Mouse (Mus musculus) CD4-positive, CD25-positive, alpha-beta regulatory T cell (primary cell): Measurements from ENCODE around the gene Mfsd14a. TPM values are rescaled to one million over a fixed set of nuclear protein-coding genes. Genes with fewer than 3 reads are reported as not detected.

Experiments used
- polyA plus RNA-seq: library from polyadenylated mRNA; unstranded; fragments of 100-300 nt; shearing (Covaris generic); gene quantifications from one replicate; pipeline ENCODE4 v1.2.1, GENCODE M21; 2017

Mfsd14a gene
- polyA plus RNA-seq = 99.0 TPM

DNA sequence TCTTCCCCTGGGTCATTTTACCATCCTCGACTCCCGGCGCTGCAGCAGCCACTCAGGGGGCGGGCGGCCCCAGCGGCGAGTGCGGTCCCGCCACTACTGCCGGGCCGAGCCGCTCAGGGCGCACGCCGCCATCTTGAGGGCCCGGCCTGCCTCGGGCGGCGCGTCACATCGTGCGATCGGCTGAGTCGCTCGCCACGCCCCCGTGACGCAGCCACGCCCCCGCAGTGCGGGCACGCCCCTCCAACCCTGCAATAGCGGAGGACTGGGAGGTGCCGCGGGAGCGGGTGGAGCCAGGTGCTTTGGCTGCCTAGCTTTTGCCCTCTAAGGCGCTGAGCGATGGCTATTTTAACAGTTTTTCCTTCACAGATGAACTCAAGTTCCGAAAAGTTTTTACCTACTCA is at the start of gene Mfsd14a:
TSS of gene Mfsd14a (minus strand) at position 215 of the 401 bp plus-strand sequence.

GRCm38 (mm10) chr3:116681160-116681559 is 18.7 kb upstream of the Mfsd14a start, which contains the start of gene Gm43191:
Gene Gm43191, minus strand, starts transcription at chr3:116681260.

DNA sequence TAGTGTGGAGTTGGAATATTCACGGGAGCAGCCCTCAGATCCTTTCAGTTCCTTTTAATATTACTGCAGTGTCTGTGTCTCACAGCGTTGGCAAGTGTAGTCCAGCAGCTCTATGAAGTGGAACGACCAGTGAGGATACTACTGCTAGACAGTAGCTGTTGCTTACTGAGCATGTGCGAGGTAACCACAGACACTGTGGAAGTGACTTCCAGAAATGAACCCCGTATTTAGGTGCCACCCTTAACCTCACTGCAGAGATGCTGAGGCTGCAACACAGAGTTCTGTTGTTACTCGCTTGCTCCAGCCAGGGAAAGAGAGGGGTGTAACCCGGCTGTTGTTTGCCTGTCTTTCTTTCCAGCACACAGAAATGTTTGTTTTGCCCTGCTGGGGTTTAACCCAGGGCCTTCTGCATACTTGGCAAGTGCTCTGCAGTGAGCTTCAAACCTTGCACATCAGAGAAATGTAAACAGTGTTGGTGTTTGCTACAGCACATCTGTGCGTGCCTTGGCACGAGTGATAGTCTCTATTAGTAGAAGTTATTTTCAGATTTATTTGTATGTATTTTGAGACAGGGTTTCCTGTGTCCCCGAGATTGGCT is 48.1 kb downstream of the Mfsd14a start, which contains the start of gene Trmt13:
TSS of gene Trmt13 (minus strand) at position 293 of the 598 bp plus-strand sequence.

DNA sequence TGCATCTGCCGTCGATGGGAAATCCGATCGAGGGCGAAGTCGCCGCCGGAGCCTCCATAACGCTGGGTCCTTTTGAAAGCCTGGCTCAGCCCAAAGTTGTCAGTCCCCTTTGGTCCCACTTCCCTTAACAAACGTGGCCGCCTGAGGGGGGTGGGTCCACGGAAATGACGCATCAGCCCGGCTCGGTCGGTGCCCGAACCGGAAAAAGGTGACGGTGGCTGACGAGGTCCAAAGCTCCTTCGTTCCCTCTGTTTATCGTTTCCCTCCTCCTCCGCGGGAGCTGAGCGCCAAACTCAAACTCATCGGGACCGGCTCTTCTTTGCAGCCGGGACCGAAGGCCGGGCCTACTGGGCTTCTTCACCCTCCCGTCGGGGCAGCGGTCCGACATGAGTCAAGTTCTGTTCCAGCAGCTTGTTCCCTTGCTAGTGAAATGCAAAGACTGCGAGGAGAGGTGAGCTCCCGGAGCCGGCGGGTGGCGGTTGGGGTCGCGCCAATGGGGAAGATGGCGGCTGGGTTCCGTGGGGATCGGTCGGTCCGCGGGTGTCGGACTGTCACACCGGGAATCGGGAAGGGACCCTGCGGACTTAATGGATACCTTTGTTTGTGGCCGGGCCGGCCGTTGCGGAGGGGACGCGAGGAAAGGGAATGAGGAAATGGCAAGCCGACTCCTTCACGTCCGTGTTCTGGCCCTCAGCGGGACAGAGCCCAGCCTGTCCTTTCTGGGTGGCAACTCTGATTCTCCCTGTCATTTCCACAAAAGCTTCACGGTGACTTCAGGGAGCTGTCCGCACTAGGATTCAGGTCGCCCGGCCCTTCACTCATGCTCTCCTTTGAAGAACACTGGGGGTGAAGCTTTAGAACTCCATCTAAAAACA is 67.5 kb downstream of the Mfsd14a start, which contains the start of gene Sass6:
TSS of gene Sass6 (plus strand) at position 255 of the 875 bp plus-strand sequence.

Other genes with a start within 250 kb of the Mfsd14a start
- 24.7 TPM for gene Cdc14a, start 238.6 kb downstream of the Mfsd14a start, polyA plus RNA-seq
- 42.7 TPM for gene Rtca, start 154.5 kb downstream of the Mfsd14a start, polyA plus RNA-seq
- 12.6 TPM for gene Dbt, start 149.6 kb downstream of the Mfsd14a start, polyA plus RNA-seq
- gene Lrrc39, start 99.7 kb downstream of the Mfsd14a start, polyA plus RNA-seq = 1.4 TPM
- 6.4 TPM for gene Sass6, start 67.7 kb downstream of the Mfsd14a start, polyA plus RNA-seq
- 39.3 TPM for gene Trmt13, start 48.1 kb downstream of the Mfsd14a start, polyA plus RNA-seq
- not detected for gene Gm43191, start 18.6 kb upstream of the Mfsd14a start, polyA plus RNA-seq
- gene Slc35a3, start 50.2 kb upstream of the Mfsd14a start, polyA plus RNA-seq = 23.8 TPM
- 7.1 TPM for gene Agl, start 145.5 kb upstream of the Mfsd14a start, polyA plus RNA-seq
- 19.7 TPM for gene Frrs1, start 196.8 kb upstream of the Mfsd14a start, polyA plus RNA-seq